Mouse (Mus musculus) urinary bladder, adult 2 months (tissue): ENCODE measurements around the gene Sgip1. TPM values are rescaled to one million over a fixed set of nuclear protein-coding genes. Genes with fewer than 3 reads are reported as not detected.

Experiments
- polyA plus RNA-seq: library from polyadenylated mRNA; depleted of rRNA; stranded (reverse); fragments of >200 nt; gene quantifications from 2 replicates; pipeline ENCODE4 v1.2.3, GENCODE M21; 2012; rRNA removed

Sgip1 gene
- polyA plus RNA-seq, 1 experiment: 2.0 TPM

Other genes with a start within 250 kb of the Sgip1 start
- gene Tctex1d1, start 237.3 kb downstream of the Sgip1 start, polyA plus RNA-seq: 0.21 and 0.32 TPM in 2 replicates